ENCODE assay signal across 8 mouse cellular contexts in the genomic region with DNA sequence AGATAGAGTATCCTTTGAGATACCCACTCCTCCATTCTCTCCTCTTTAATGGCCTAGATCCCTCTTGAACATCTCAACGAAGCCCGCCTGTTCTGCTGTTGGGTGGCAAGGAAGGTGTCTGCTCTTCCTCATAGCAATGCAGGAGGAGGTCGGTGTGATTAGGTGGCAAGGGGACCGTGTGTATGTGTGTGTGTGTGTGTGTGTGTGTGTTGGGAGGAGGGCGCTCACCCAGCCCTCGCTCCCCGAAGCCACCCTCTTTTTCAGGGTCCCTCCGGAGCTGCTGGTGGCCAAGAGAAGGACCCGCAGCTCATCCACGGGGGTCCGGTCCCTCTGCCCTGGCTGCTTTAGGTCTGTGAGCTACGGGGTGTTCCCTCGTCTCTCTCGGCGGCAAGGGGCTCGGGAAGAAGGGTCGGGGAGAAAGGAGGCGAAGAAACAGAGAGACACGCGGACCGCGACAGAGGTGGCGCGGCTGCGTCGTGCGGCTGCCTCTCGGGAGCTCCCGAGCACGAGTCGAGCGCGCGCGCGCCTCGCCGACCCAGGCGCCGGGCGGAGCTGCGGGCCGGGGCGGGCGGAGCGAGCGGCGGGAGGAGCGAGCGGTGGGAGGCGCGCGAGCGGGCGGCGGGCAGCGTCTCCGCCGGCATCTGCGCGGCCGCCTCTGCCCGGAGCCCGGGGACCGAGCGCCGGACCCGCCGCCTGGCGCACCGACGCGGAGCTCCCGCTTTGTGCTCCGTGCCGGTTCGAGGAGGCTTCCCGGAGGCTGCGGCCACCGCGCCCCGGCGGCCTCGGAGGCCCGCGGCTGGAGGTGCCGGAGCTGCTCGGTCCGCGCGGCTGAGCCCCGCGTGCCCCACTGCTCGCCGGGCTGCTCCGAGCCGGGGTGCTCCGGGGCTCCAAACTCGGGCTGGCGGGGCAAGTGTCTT. TPM values are rescaled to one million over a fixed set of nuclear protein-coding genes. Genes with fewer than 3 reads are reported as not detected.
A peak's percentile ranks its signal among the peaks of the same experiment; 100 is the strongest.
DNase-seq lines count a peak whose midpoint lies in the region; ATAC-seq and TF ChIP-seq lines count a peak whose summit lies in the region.

TSS of gene Tspan5 (plus strand) at position 547 of the 917 bp plus-strand sequence.

- ATAC-seq in erythroblast, adult 5-6 weeks (replicated peaks; ENCODE audit: low FRiP score, poor library complexity, severe bottlenecking): no peak
- ATAC-seq in intestine, embryonic 16.5 days: peak; percentile 92
- ATAC-seq in limb, embryonic 11.5 days (ENCODE audit: insufficient number of reproducible peaks, low FRiP score, low TSS enrichment, low read depth): peak; percentile 66
- peak; percentile 86 for ATAC-seq in midbrain, embryonic 12.5 days (ENCODE audit: low FRiP score, low read depth)

- H3K4me2 ChIP-seq in intestine, embryonic 16.5 days (ENCODE audit: low read depth, low read length): peak within 1 kb of the TSS; percentile 98
- peak within 1 kb of the TSS; percentile 86 for H3K4me2 ChIP-seq in limb, embryonic 11.5 days (ENCODE audit: low read depth, severe bottlenecking)
- H3K4me2 ChIP-seq in midbrain, embryonic 12.5 days (replicated peaks): peak within 1 kb of the TSS; percentile 75

- peak within 1 kb of the TSS; percentile 81 for H3K9ac ChIP-seq in intestine, embryonic 16.5 days (ENCODE audit: low read depth, low read length)
- peak within 1 kb of the TSS; percentile 79 for H3K9ac ChIP-seq in limb, embryonic 11.5 days (ENCODE audit: low read length)
- peak within 1 kb of the TSS; percentile 89 for H3K9ac ChIP-seq in midbrain, embryonic 12.5 days (replicated peaks)

- no peaks in the 10 kb centered on the region for H3K36me3 ChIP-seq in erythroblast, embryonic 14.5 days (ENCODE audit: control insufficient read depth)
- no peaks in the 10 kb centered on the region for H3K36me3 ChIP-seq in intestine, embryonic 16.5 days (ENCODE audit: control insufficient read depth, insufficient read depth, low read length)
- no peaks in the 10 kb centered on the region for H3K36me3 ChIP-seq in limb, embryonic 11.5 days (ENCODE audit: control insufficient read depth, insufficient read depth, low read length)
- H3K36me3 ChIP-seq in midbrain, embryonic 12.5 days: no peaks in the 10 kb centered on the region
- no peaks in the 10 kb centered on the region for H3K36me3 ChIP-seq in small intestine, adult 2 months (ENCODE audit: control insufficient read depth, insufficient read depth, low read length)

- peak within 1 kb of the TSS; percentile 68 for H3K4me3 ChIP-seq in erythroblast, embryonic 14.5 days (replicated peaks)
- H3K4me3 ChIP-seq in intestine, embryonic 16.5 days (ENCODE audit: low read length): peak within 1 kb of the TSS; percentile 75
- H3K4me3 ChIP-seq in limb, embryonic 11.5 days (ENCODE audit: low read depth, low read length): peak within 1 kb of the TSS; percentile 72
- H3K4me3 ChIP-seq in midbrain, embryonic 12.5 days: peak within 1 kb of the TSS; percentile 87
- peak within 1 kb of the TSS; percentile 93 for H3K4me3 ChIP-seq in small intestine, adult 2 months (ENCODE audit: low read depth, low read length)

- H3K27me3 ChIP-seq in erythroblast, embryonic 14.5 days (ENCODE audit: control insufficient read depth): peaks cover 47% of the 10 kb centered on the region
- 0 out of 2 replicates have a peak, but pooled peaks cover 3% of the 10 kb centered on the region for H3K27me3 ChIP-seq in intestine, embryonic 16.5 days (replicated peaks; ENCODE audit: control insufficient read depth, insufficient read depth, low read length)
- H3K27me3 ChIP-seq in limb, embryonic 11.5 days (ENCODE audit: control insufficient read depth, insufficient read depth, low read length): 0 out of 2 replicates have a peak, but pooled peaks cover 2% of the 10 kb centered on the region
- peaks cover 16% of the 10 kb centered on the region for H3K27me3 ChIP-seq in midbrain, embryonic 12.5 days
- no peaks in the 10 kb centered on the region for H3K27me3 ChIP-seq in small intestine, adult 2 months (ENCODE audit: control insufficient read depth, insufficient read depth, low read length)

- DNase-seq in embryo, embryonic 11 days: peak; percentile 93
- no peak for DNase-seq in gonadal fat pad, adult 2 months (ENCODE audit: low read depth)
- peak; percentile 80 for DNase-seq in limb, embryonic 11.5 days (ENCODE audit: low spot score)

- no peak for TF ChIP-seq CTCF in small intestine, adult 2 months (IDR thresholded peaks at IDR 0.05; ENCODE audit: extremely low read depth, insufficient read length, insufficient replicate concordance, low read depth, low read length)

- peaks cover 23% of the 10 kb centered on the region for H3K4me1 ChIP-seq in erythroblast, embryonic 14.5 days (ENCODE audit: control insufficient read depth)
- peaks cover 14% of the 10 kb centered on the region for H3K4me1 ChIP-seq in intestine, embryonic 16.5 days (ENCODE audit: control insufficient read depth, insufficient read depth, low read length)
- H3K4me1 ChIP-seq in limb, embryonic 11.5 days (ENCODE audit: control insufficient read depth, insufficient read depth, low read length): peaks cover 13% of the 10 kb centered on the region; the same call in 1 of the 2 replicates
- H3K4me1 ChIP-seq in midbrain, embryonic 12.5 days: peaks cover 20% of the 10 kb centered on the region
- H3K4me1 ChIP-seq in small intestine, adult 2 months (ENCODE audit: control insufficient read depth, insufficient read depth, insufficient read length, low read length): peaks cover 19% of the 10 kb centered on the region

- TF ChIP-seq POLR2A in small intestine, adult 2 months (IDR thresholded peaks at IDR 0.05; ENCODE audit: low read depth, low read length): peak; percentile 62; the same call in 1 of the 2 replicates

- WGBS in intestine, embryonic 16.5 days: under 1% methylated on average over 87 of the region's 100 CpGs
- under 1% methylated on average over 79 of the region's 100 CpGs for WGBS in limb, embryonic 11.5 days
- under 1% methylated on average over 89 of the region's 100 CpGs for WGBS in midbrain, embryonic 12.5 days
- 2% methylated on average over 91 of the region's 100 CpGs for WGBS in small intestine, adult 2 months

- peak within 1 kb of the TSS; percentile 62 for H3K27ac ChIP-seq in intestine, embryonic 16.5 days (ENCODE audit: low read length)
- no peak within 1 kb of the TSS for H3K27ac ChIP-seq in limb, embryonic 11.5 days (replicated peaks; ENCODE audit: low read depth, low read length)
- H3K27ac ChIP-seq in midbrain, embryonic 12.5 days (replicated peaks): peak within 1 kb of the TSS; percentile 89
- H3K27ac ChIP-seq in small intestine, adult 2 months (ENCODE audit: insufficient read depth, low read depth, low read length): peak within 1 kb of the TSS; percentile 55

- H3K9me3 ChIP-seq in erythroblast, embryonic 14.5 days (ENCODE audit: control insufficient read depth, low read length): no peaks in the 10 kb centered on the region
- no peaks in the 10 kb centered on the region for H3K9me3 ChIP-seq in intestine, embryonic 16.5 days (ENCODE audit: control insufficient read depth, low read length)
- no peaks in the 10 kb centered on the region for H3K9me3 ChIP-seq in limb, embryonic 11.5 days (ENCODE audit: control insufficient read depth, low read length)
- H3K9me3 ChIP-seq in midbrain, embryonic 12.5 days: no peaks in the 10 kb centered on the region

RNA-seq across cellular contexts. Expression of gene Tspan5, which starts in this region (rescaled TPM):
- polyA plus RNA-seq in erythroblast, embryonic 14.5 days (2012): 0.04 and 0.05 TPM in 2 replicates
- total RNA-seq in erythroblast, adult 5-6 weeks (2015; ENCODE audit: low replicate concordance): 1.5 and 4.8 TPM in 2 replicates
- 3.9 and 8.3 TPM in 2 replicates for total RNA-seq in erythroblast, adult 5-6 weeks (2017; ENCODE audit: low replicate concordance)
- polyA plus RNA-seq in gonadal fat pad, adult 2 months (2012; rRNA removed): 29.1 and 31.1 TPM in 2 replicates
- 11.5 and 12.4 TPM in 2 replicates for polyA plus RNA-seq in intestine, embryonic 16.5 days (2015; fragmentation: Nextera tagmentation; extraction: Ambion mirVana)
- 19.9 and 20.2 TPM in 2 replicates for polyA plus RNA-seq in limb, embryonic 11.5 days (2014; fragmentation: Nextera tagmentation; extraction: Ambion mirVana)
- polyA plus RNA-seq in midbrain, embryonic 12.5 days (2016; fragmentation: Nextera tagmentation; extraction: Ambion mirVana): 55.3 and 65.9 TPM in 2 replicates
- polyA plus RNA-seq in small intestine, adult 2 months (2012; rRNA removed): 3.7 and 36.4 TPM in 2 replicates
